Mouse (Mus musculus) midbrain, embryonic 16.5 days (tissue): ENCODE data around the gene Wsb2. TPM values are rescaled to one million over a fixed set of nuclear protein-coding genes. Genes with fewer than 3 reads are reported as not detected.

ENCODE experiments used
- ATAC-seq: fragments of 200-750 bp; cut with Nextera tagmentation; 2 replicates; pipeline ENCODE4 v1.8.0; 2017; ENCODE audit warnings: moderate TSS enrichment
- H3K27ac ChIP-seq: fragments of 300-500 bp; sonication (generic); 2 replicates; pipeline ENCODE4 v1.5.1; 2014; ENCODE audit warnings: mild to moderate bottlenecking, low read length, mixed read lengths
- H3K27me3 ChIP-seq: fragments of 300-500 bp; sonication (generic); 2 replicates; pipeline ENCODE4 v1.6.1; 2014; ENCODE audit warnings: low read depth, low read length, mixed read lengths; ENCODE audit not compliant: control insufficient read depth, insufficient read depth
- H3K36me3 ChIP-seq: fragments of 300-500 bp; sonication (generic); 2 replicates; pipeline ENCODE4 v1.6.1; 2014; ENCODE audit warnings: mild to moderate bottlenecking, low read length, moderate library complexity, mixed read lengths; ENCODE audit not compliant: control insufficient read depth, insufficient read depth
- H3K4me1 ChIP-seq: fragments of 300-500 bp; sonication (generic); 2 replicates; pipeline ENCODE4 v1.6.1; 2014; ENCODE audit warnings: mild to moderate bottlenecking, low read length, mixed read lengths; ENCODE audit not compliant: control insufficient read depth, insufficient read depth
- H3K4me2 ChIP-seq: fragments of 300-500 bp; sonication (generic); 2 replicates; pipeline ENCODE4 v1.6.1; 2014; ENCODE audit warnings: mild to moderate bottlenecking, low read length, mixed read lengths
- H3K4me3 ChIP-seq: fragments of 300-500 bp; sonication (generic); 2 replicates; pipeline ENCODE4 v1.5.1; 2014; ENCODE audit warnings: low read depth, mild to moderate bottlenecking, low read length, moderate library complexity, mixed read lengths
- H3K9ac ChIP-seq: fragments of 300-500 bp; sonication (generic); 2 replicates; pipeline ENCODE4 v1.6.1; 2014; ENCODE audit warnings: low read depth, low read length, mixed read lengths
- H3K9me3 ChIP-seq: fragments of 300-500 bp; sonication (generic); replicated peaks from 2 replicates; pipeline ENCODE4 v1.6.1; 2014; ENCODE audit warnings: mild to moderate bottlenecking, low read length, mixed read lengths; ENCODE audit not compliant: control insufficient read depth, poor library complexity, severe bottlenecking
- WGBS: fragments of 180-500 bp; shearing (Covaris S2); extraction: QIAGEN DNeasy Blood & Tissue Kit; methylation state at CpG from one replicate; pipeline ENCODE4 v1.1.7; 2014; 5-methylcytosine and 5-hydroxymethylcytosine counted together
- polyA plus RNA-seq: library from polyadenylated mRNA; unstranded; fragments of >200 nt; fragmentation: Nextera tagmentation; extraction: Ambion mirVana; gene quantifications from 2 replicates; pipeline ENCODE4 v1.2.1, GENCODE M21; 2015

Gene Wsb2
- polyA plus RNA-seq, 1 experiment from 2014 or later, result 309 TPM

DNA sequence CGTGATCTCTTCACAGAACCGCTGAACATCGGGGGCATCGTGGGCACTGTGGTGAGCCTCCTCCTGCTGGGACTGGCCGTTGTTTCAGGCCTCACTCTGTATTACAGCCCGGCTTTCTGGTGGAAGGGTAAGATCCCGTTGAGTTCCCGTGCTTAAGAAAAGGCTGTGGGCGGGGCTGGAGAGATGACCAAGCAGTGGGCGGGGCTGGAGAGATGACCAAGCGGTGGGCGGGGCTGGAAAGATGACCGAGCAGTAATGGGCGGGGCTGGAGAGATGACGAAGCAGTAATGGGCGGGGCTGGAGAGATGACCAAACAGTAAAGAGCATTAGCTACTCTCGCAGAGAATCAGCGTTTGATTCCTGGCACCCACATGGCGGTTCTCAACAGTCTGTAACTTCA, 8.8 kb upstream of the Wsb2 start:
- Histone ChIP-seq H3K4me1 (no peaks in the 10 kb centered on the region), H3K27me3 (no peaks in the 10 kb centered on the region), H3K36me3 (no peaks in the 10 kb centered on the region), H3K9me3 (no peaks in the 10 kb centered on the region), H3K4me2 (peak overlapping the region; percentile 12), H3K9ac (no peak overlapping the region), H3K27ac (no peak overlapping the region), H3K4me3 (no peak overlapping the region)
- WGBS, result 18% methylated on average over 19 of the region's 19 CpGs
- no peak for ATAC-seq

DNA sequence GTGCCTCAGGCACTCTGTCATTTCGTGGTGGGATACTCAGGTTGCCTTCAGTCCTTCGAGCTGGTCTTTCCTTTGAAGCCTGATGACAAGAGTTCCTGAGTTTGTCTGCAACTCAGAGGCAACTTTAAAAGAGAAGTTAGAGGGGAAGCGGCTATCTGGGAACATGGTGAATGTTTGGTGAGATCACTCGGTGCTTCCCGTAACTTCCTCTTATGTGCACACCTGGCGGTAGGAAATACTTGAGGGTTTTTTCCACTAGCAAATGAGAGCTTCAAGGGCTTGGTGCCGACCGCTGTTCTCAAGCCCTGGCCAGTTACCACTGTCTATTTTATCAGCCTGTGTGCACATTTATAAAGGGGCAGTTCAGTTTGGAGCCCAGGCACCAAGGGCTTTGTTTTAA, 3.0 kb upstream of the Wsb2 start:
- no peak for ATAC-seq
- H3K4me2 ChIP-seq, result no peak overlapping the region
- H3K27ac ChIP-seq, result no peak overlapping the region
- no peaks in the 10 kb centered on the region for H3K27me3 ChIP-seq
- H3K4me1 ChIP-seq, result peaks cover 16% of the 10 kb centered on the region
- no peaks in the 10 kb centered on the region for H3K36me3 ChIP-seq
- WGBS, result 78% methylated on average over 8 of the region's 8 CpGs
- no peak overlapping the region for H3K4me3 ChIP-seq
- no peak overlapping the region for H3K9ac ChIP-seq
- H3K9me3 ChIP-seq, result no peaks in the 10 kb centered on the region

DNA sequence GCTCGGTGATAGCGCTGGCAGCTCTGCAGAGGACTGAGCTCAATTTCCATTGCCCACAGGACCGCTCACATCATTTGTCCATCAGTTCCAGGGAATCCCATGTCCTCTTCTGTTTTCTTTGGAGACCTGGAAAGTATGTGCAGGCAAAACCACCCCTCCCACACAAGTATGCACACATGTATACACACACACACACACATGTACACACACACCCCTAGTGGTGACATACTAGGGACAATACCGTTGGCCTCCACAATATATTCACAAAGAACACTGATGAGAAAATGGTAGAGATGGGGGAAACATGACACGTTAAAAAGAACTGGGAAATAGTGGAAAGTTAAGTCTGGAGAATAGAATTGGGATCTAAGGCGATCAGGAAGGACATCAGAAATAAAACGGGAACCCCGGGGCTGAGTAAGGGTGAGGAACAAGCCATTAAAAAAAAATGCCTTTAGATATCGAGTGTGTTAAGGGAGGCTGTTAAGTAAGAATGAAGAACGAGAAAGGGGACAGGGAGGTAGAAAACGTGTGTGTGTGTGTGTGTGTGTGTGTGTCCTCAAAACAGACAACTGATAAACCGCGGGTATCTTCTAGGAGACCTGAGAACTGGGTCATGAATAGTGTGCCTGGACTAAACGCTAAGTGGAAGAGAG, 1.3 kb upstream of the Wsb2 start:
- H3K4me2 ChIP-seq, result peak overlapping the region; percentile 96
- H3K4me1 ChIP-seq, result peaks cover 30% of the 10 kb centered on the region
- no peaks in the 10 kb centered on the region for H3K27me3 ChIP-seq
- H3K4me3 ChIP-seq, result 0 out of 2 replicates have a peak overlapping the region, but pooled peaks have one; percentile 97
- 0 out of 2 replicates have a peak overlapping the region, but pooled peaks have one; percentile 98 for H3K9ac ChIP-seq
- no peak for ATAC-seq
- no peaks in the 10 kb centered on the region for H3K9me3 ChIP-seq
- H3K36me3 ChIP-seq, result no peaks in the 10 kb centered on the region
- 52% methylated on average over 14 of the region's 14 CpGs for WGBS
- H3K27ac ChIP-seq, result 0 out of 2 replicates have a peak overlapping the region, but pooled peaks have one; percentile 2

DNA sequence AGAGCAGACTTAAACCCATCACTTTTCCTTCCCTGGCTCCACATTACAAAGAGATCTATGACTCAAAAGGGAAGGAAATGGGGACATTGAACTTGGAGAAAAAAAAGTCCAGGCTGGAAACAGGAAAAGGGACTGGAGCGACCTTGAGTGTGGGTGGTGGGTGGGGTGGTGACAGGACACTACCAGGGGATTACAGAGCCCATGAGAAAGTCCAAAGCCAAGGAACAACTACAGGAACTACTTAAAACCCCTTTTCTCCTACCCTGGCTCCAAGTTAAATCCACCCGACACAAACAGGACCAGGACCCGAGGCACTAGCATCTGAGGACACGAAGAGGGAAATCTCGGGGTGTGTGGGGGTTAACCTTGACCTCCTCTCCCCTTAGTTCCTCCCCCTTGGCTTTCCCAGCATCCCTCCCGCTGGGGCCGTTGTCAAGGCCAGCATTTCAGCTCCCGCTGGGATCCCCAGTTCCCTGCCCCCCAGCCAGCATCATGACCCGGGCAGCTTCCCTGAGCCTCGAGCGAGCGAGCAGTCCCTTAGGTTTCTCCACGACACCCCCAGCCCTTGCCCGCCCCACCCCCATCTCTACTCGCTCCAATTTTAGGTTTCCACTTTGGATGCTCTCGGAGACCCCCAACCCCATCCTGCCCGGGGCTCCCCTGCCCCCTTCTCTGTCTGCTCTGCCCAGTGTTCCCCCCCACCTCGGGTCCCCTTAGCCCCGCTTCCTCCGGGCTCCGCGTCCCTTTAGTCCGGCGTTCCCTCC, 557 bp upstream of the Wsb2 start:
- H3K4me2 ChIP-seq, result peak overlapping the region; percentile 96
- WGBS, result 0% methylated on average over 18 of the region's 24 CpGs
- peak overlapping the region; percentile 97 for H3K4me3 ChIP-seq
- no peaks in the 10 kb centered on the region for H3K36me3 ChIP-seq
- ATAC-seq, result peak; percentile 52
- no peaks in the 10 kb centered on the region for H3K27me3 ChIP-seq
- H3K4me1 ChIP-seq, result peaks cover 36% of the 10 kb centered on the region
- peak overlapping the region; percentile 98 for H3K9ac ChIP-seq
- peak overlapping the region; percentile 91 for H3K27ac ChIP-seq
- no peaks in the 10 kb centered on the region for H3K9me3 ChIP-seq

DNA sequence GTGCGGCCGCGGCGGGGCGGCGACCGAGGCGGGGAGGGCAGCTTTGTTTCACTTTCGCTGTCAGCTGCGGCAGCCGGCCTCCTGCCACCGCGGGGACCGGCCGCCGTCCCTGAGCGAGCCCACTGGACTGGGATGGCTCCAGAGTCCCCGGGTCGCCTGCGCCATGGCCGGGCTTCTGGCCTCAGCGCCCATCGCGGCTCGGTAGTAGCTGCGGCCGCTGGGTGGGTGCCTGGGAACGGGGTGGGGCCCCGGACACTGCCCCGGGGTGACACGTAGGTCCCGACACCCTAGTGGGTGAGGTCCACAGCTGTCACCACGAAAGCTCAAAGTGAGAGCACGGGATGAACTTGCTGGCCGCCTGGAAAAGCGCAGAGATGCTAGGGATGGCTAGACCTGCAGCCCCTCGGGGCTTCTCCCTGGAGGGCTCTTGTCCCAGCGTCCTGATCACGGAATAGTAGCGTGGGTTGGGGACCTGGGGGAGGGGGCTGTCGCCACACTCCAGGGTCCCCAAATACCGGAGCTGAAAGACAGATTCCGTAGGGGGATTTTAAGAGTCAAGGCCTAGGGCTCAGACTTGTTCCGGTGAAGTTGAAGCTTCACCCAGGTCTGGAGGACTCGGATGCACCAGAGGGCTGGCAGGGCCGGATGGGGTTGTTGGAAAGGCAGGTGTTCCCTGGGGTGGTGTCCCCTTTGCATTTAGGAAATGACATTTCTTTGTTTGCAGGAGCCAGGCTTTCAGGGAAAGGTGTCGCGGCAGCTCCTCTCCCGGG, 559 bp downstream of the Wsb2 start:
- ATAC-seq, result peak; percentile 43
- WGBS, result under 1% methylated on average over 41 of the region's 49 CpGs
- Histone ChIP-seq H3K36me3 (no peaks in the 10 kb centered on the region), H3K4me3 (peak overlapping the region; percentile 97), H3K4me2 (peak overlapping the region; percentile 96), H3K27ac (peak overlapping the region; percentile 91), H3K9me3 (no peaks in the 10 kb centered on the region), H3K4me1 (peaks cover 40% of the 10 kb centered on the region), H3K27me3 (no peaks in the 10 kb centered on the region), H3K9ac (peak overlapping the region; percentile 98)

DNA sequence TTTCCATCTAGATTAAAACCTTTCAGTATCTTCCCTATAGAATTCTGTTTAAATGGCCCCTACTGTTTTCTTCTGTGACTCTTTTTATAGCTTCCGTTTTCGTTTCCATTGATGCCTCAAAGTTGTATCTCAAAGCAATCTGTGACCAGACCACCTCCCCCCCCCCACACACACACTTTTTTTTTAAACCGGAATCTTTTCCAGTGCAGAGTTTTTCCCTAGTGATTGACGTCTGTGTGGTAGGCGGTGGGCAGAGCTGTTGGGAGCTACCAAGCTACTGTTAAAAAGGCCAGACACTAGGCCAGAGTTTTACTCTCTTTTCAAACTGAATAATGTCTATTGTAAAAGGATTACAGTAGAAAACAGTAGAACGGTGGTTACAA, 1.1 kb downstream of the Wsb2 start:
- H3K27me3 ChIP-seq, result no peaks in the 10 kb centered on the region
- H3K27ac ChIP-seq, result no peak overlapping the region
- peak overlapping the region; percentile 96 for H3K4me2 ChIP-seq
- ATAC-seq, result no peak
- no peaks in the 10 kb centered on the region for H3K9me3 ChIP-seq
- H3K4me3 ChIP-seq, result peak overlapping the region; percentile 97
- peak overlapping the region; percentile 98 for H3K9ac ChIP-seq
- no peaks in the 10 kb centered on the region for H3K36me3 ChIP-seq
- WGBS, result 0% methylated on average over 6 of the region's 6 CpGs
- H3K4me1 ChIP-seq, result peaks cover 40% of the 10 kb centered on the region

- WGBS, result 43% methylated on average over 11 of the region's 11 CpGs
- no peak overlapping the region for H3K9ac ChIP-seq
- peak overlapping the region; percentile 96 for H3K4me2 ChIP-seq
- no peaks in the 10 kb centered on the region for H3K9me3 ChIP-seq
- H3K27ac ChIP-seq, result no peak overlapping the region
- no peak for ATAC-seq
- H3K4me3 ChIP-seq, result peak overlapping the region; percentile 97
- H3K4me1 ChIP-seq, result peaks cover 40% of the 10 kb centered on the region
- H3K36me3 ChIP-seq, result peaks cover 4% of the 10 kb centered on the region; the same call in 1 of the 2 replicates
- H3K27me3 ChIP-seq, result no peaks in the 10 kb centered on the region
Observed at GRCm38 (mm10) chr5:117358725-117359124, 1.6 kb downstream of the Wsb2 start.

DNA sequence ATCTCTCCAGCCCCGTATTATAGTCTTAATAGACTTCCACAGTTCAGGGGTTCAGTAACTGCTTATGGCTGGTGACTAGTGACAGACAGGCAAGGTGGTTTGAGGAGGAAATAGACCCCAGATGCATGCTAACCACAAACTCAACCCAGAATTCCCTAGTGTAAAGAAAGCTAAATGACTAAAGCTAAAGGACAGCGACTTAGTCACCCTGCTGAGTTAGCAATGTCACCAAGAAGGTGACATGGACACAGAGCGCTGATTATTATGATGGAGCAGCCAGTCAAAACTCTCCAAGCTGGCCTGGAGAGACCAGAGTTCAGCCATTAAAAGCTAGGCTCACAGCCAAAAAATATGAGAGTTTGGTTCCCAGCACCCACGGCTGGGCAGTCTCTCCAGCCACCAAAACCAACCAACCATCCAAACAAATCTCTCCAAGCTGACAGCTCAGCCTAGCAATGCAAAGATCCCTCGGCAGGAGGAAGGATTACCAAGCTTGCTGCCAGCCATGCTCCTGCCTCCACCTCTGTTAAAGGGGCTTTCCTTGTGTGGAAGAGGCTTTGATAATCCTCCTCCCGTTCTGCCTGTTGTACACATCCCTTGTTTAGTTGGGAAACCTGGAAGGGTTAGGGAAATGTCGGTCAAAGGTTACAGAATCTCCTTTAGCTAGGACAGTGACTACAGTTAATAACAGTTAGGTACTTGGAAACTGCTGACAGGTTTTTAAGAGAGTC, 2.6 kb downstream of the Wsb2 start:
- WGBS, result 41% methylated on average over 7 of the region's 7 CpGs
- peaks cover 40% of the 10 kb centered on the region for H3K4me1 ChIP-seq
- H3K9me3 ChIP-seq, result no peaks in the 10 kb centered on the region
- H3K4me3 ChIP-seq, result no peak overlapping the region
- H3K36me3 ChIP-seq, result peaks cover 7% of the 10 kb centered on the region; the same call in 1 of the 2 replicates
- no peak overlapping the region for H3K9ac ChIP-seq
- no peaks in the 10 kb centered on the region for H3K27me3 ChIP-seq
- no peak overlapping the region for H3K27ac ChIP-seq
- 0 out of 2 replicates have a peak overlapping the region, but pooled peaks have one; percentile 5 for H3K4me2 ChIP-seq
- ATAC-seq, result no peak
